Mouse (Mus musculus) forebrain, embryonic 12.5 days (tissue): ENCODE measurements around the gene Slc7a8. TPM values are rescaled to one million over a fixed set of nuclear protein-coding genes. Genes with fewer than 3 reads are reported as not detected.

Experiments used
- ATAC-seq: fragments of 200-750 bp; cut with Nextera tagmentation; 2 replicates; pipeline ENCODE4 v1.8.0; 2017; ENCODE audit warnings: moderate TSS enrichment; ENCODE audit not compliant: low FRiP score
- H3K27ac ChIP-seq: fragments of 300-500 bp; sonication (generic); 2 replicates; pipeline ENCODE4 v1.5.1; 2016; ENCODE audit warnings: mild to moderate bottlenecking
- H3K27me3 ChIP-seq: fragments of 300-500 bp; sonication (generic); 2 replicates; pipeline ENCODE4 v1.6.1; 2016; ENCODE audit warnings: mild to moderate bottlenecking
- H3K36me3 ChIP-seq: fragments of 300-500 bp; sonication (generic); replicated peaks from 2 replicates; pipeline ENCODE4 v1.6.1; 2016; ENCODE audit warnings: mild to moderate bottlenecking
- H3K4me1 ChIP-seq: fragments of 300-500 bp; sonication (generic); 2 replicates; pipeline ENCODE4 v1.6.1; 2016
- H3K4me2 ChIP-seq: fragments of 300-500 bp; sonication (generic); 2 replicates; pipeline ENCODE4 v1.6.1; 2016; ENCODE audit warnings: mild to moderate bottlenecking, moderate library complexity
- H3K4me3 ChIP-seq: fragments of 300-500 bp; sonication (generic); replicated peaks from 2 replicates; pipeline ENCODE4 v1.5.1; 2016; ENCODE audit warnings: mild to moderate bottlenecking
- H3K9ac ChIP-seq: fragments of 300-500 bp; sonication (generic); 2 replicates; pipeline ENCODE4 v1.6.1; 2016; ENCODE audit warnings: mild to moderate bottlenecking
- H3K9me3 ChIP-seq: fragments of 300-500 bp; sonication (generic); 2 replicates; pipeline ENCODE4 v1.6.1; 2016
- WGBS: fragments of 180-500 bp; shearing (Covaris S2); methylation state at CpG from one replicate; pipeline ENCODE4 v1.1.7; 2016; 5-methylcytosine and 5-hydroxymethylcytosine counted together
- polyA plus RNA-seq: library from polyadenylated mRNA; unstranded; fragments of >200 nt; fragmentation: Nextera tagmentation; extraction: Ambion mirVana; gene quantifications from 2 replicates; pipeline ENCODE4 v1.2.1, GENCODE M21; 2016

Slc7a8 gene
- polyA plus RNA-seq, 1 experiment from 2014 or later = 2.7 TPM

- Histone ChIP-seq H3K27ac (no peak overlapping the region), H3K27me3 (no peaks in the 10 kb centered on the region), H3K9ac (no peak overlapping the region), H3K4me2 (no peak overlapping the region), H3K4me1 (peaks cover 4% of the 10 kb centered on the region; the same call in 1 of the 2 replicates), H3K9me3 (no peaks in the 10 kb centered on the region), H3K4me3 (no peak overlapping the region), H3K36me3 (no peaks in the 10 kb centered on the region)
- WGBS = 83% methylated on average over 4 of the region's 4 CpGs
- no peak for ATAC-seq
Observed at GRCm38 (mm10) chr14:54749238-54749637, 32.5 kb downstream of the Slc7a8 start.

GRCm38 (mm10) chr14:54747942-54748917 is 33.5 kb downstream of the Slc7a8 start:
- Histone ChIP-seq H3K4me2 (no peak overlapping the region), H3K27me3 (no peaks in the 10 kb centered on the region), H3K36me3 (no peaks in the 10 kb centered on the region), H3K4me1 (no peaks in the 10 kb centered on the region), H3K27ac (no peak overlapping the region), H3K9ac (no peak overlapping the region), H3K9me3 (no peaks in the 10 kb centered on the region), H3K4me3 (no peak overlapping the region)
- no peak for ATAC-seq
- WGBS = 86% methylated on average over 16 of the region's 16 CpGs

GRCm38 (mm10) chr14:54746038-54746437 is 35.7 kb downstream of the Slc7a8 start:
- 94% methylated on average over 9 of the region's 9 CpGs for WGBS
- no peaks in the 10 kb centered on the region for H3K36me3 ChIP-seq
- no peaks in the 10 kb centered on the region for H3K9me3 ChIP-seq
- no peak overlapping the region for H3K4me2 ChIP-seq
- no peaks in the 10 kb centered on the region for H3K4me1 ChIP-seq
- no peaks in the 10 kb centered on the region for H3K27me3 ChIP-seq
- no peak overlapping the region for H3K4me3 ChIP-seq
- no peak overlapping the region for H3K27ac ChIP-seq
- no peak for ATAC-seq
- no peak overlapping the region for H3K9ac ChIP-seq

GRCm38 (mm10) chr14:54744473-54744872 is 37.3 kb downstream of the Slc7a8 start:
- Histone ChIP-seq H3K4me2 (no peak overlapping the region), H3K9ac (no peak overlapping the region), H3K9me3 (no peaks in the 10 kb centered on the region), H3K27me3 (no peaks in the 10 kb centered on the region), H3K4me3 (no peak overlapping the region), H3K36me3 (no peaks in the 10 kb centered on the region), H3K4me1 (no peaks in the 10 kb centered on the region), H3K27ac (no peak overlapping the region)
- no peak for ATAC-seq
- whole genome bisulfite sequencing = 82% methylated on average over 8 of the region's 8 CpGs

GRCm38 (mm10) chr14:54742375-54742774 is 39.4 kb downstream of the Slc7a8 start:
- 82% methylated on average over 2 of the region's 2 CpGs for WGBS
- peaks cover 4% of the 10 kb centered on the region; the same call in 1 of the 2 replicates for H3K27me3 ChIP-seq
- no peak overlapping the region for H3K4me2 ChIP-seq
- no peak overlapping the region for H3K9ac ChIP-seq
- no peak for ATAC-seq
- H3K9me3 ChIP-seq = no peaks in the 10 kb centered on the region
- no peaks in the 10 kb centered on the region for H3K36me3 ChIP-seq
- peaks cover 3% of the 10 kb centered on the region; the same call in 1 of the 2 replicates for H3K4me1 ChIP-seq
- no peak overlapping the region for H3K27ac ChIP-seq
- H3K4me3 ChIP-seq = no peak overlapping the region

- H3K4me3 ChIP-seq = no peak overlapping the region
- no peak for ATAC-seq
- peaks cover 9% of the 10 kb centered on the region; the same call in 1 of the 2 replicates for H3K4me1 ChIP-seq
- 88% methylated on average over 6 of the region's 6 CpGs for WGBS
- H3K27ac ChIP-seq = no peak overlapping the region
- H3K4me2 ChIP-seq = no peak overlapping the region
- H3K9me3 ChIP-seq = no peaks in the 10 kb centered on the region
- H3K9ac ChIP-seq = no peak overlapping the region
- H3K27me3 ChIP-seq = peaks cover 4% of the 10 kb centered on the region; the same call in 1 of the 2 replicates
- no peaks in the 10 kb centered on the region for H3K36me3 ChIP-seq
Observed at GRCm38 (mm10) chr14:54741721-54742120, 40.0 kb downstream of the Slc7a8 start.

GRCm38 (mm10) chr14:54737634-54738033 is 44.1 kb downstream of the Slc7a8 start:
- no peaks in the 10 kb centered on the region for H3K9me3 ChIP-seq
- no peak for ATAC-seq
- no peak overlapping the region for H3K4me3 ChIP-seq
- no peak overlapping the region for H3K4me2 ChIP-seq
- H3K9ac ChIP-seq = no peak overlapping the region
- peaks cover 4% of the 10 kb centered on the region; the same call in 1 of the 2 replicates for H3K27me3 ChIP-seq
- peaks cover 16% of the 10 kb centered on the region; the same call in 1 of the 2 replicates for H3K4me1 ChIP-seq
- no peaks in the 10 kb centered on the region for H3K36me3 ChIP-seq
- H3K27ac ChIP-seq = no peak overlapping the region
- 57% methylated on average over 10 of the region's 10 CpGs for WGBS

GRCm38 (mm10) chr14:54736555-54737552 is 44.9 kb downstream of the Slc7a8 start:
- Histone ChIP-seq H3K27me3 (peaks cover 4% of the 10 kb centered on the region; the same call in 1 of the 2 replicates), H3K9me3 (no peaks in the 10 kb centered on the region), H3K4me1 (peaks cover 16% of the 10 kb centered on the region; the same call in 1 of the 2 replicates), H3K4me3 (no peak overlapping the region), H3K27ac (no peak overlapping the region), H3K4me2 (no peak overlapping the region), H3K9ac (no peak overlapping the region), H3K36me3 (no peaks in the 10 kb centered on the region)
- WGBS = 52% methylated on average over 14 of the region's 14 CpGs
- ATAC-seq = 0 out of 2 replicates have a peak, but pooled peaks have one; percentile 57

GRCm38 (mm10) chr14:54735221-54735620 is 46.5 kb downstream of the Slc7a8 start:
- Histone ChIP-seq H3K9ac (no peak overlapping the region), H3K9me3 (no peaks in the 10 kb centered on the region), H3K4me2 (no peak overlapping the region), H3K4me3 (no peak overlapping the region), H3K4me1 (peaks cover 16% of the 10 kb centered on the region; the same call in 1 of the 2 replicates), H3K36me3 (no peaks in the 10 kb centered on the region), H3K27me3 (peaks cover 4% of the 10 kb centered on the region; the same call in 1 of the 2 replicates), H3K27ac (no peak overlapping the region)
- WGBS = 84% methylated on average over 4 of the region's 4 CpGs
- no peak for ATAC-seq

- H3K4me2 ChIP-seq = no peak overlapping the region
- H3K27me3 ChIP-seq = peaks cover 4% of the 10 kb centered on the region; the same call in 1 of the 2 replicates
- H3K4me1 ChIP-seq = peaks cover 16% of the 10 kb centered on the region; the same call in 1 of the 2 replicates
- H3K36me3 ChIP-seq = no peaks in the 10 kb centered on the region
- no peak overlapping the region for H3K4me3 ChIP-seq
- 82% methylated on average over 4 of the region's 4 CpGs for WGBS
- H3K27ac ChIP-seq = no peak overlapping the region
- H3K9ac ChIP-seq = no peak overlapping the region
- ATAC-seq = no peak
- H3K9me3 ChIP-seq = no peaks in the 10 kb centered on the region
Observed at GRCm38 (mm10) chr14:54734004-54734403, 47.7 kb downstream of the Slc7a8 start.

GRCm38 (mm10) chr14:54732206-54732605 is 49.5 kb downstream of the Slc7a8 start:
- Histone ChIP-seq H3K27ac (no peak overlapping the region), H3K4me2 (no peak overlapping the region), H3K27me3 (no peaks in the 10 kb centered on the region), H3K9me3 (no peaks in the 10 kb centered on the region), H3K36me3 (no peaks in the 10 kb centered on the region), H3K4me3 (no peak overlapping the region), H3K4me1 (peaks cover 12% of the 10 kb centered on the region; the same call in 1 of the 2 replicates), H3K9ac (no peak overlapping the region)
- ATAC-seq = no peak
- 87% methylated on average over 8 of the region's 8 CpGs for WGBS

GRCm38 (mm10) chr14:54730305-54730704 is 51.4 kb downstream of the Slc7a8 start:
- WGBS = 87% methylated on average over 6 of the region's 6 CpGs
- H3K4me1 ChIP-seq = 0 out of 2 replicates have a peak, but pooled peaks cover 3% of the 10 kb centered on the region

More at GRCm38 (mm10) chr14:54730305-54730704, 51.4 kb downstream of the Slc7a8 start:
- Histone ChIP-seq H3K9me3 (no peaks in the 10 kb centered on the region), H3K9ac (no peak overlapping the region), H3K36me3 (no peaks in the 10 kb centered on the region), H3K27ac (no peak overlapping the region), H3K27me3 (no peaks in the 10 kb centered on the region), H3K4me2 (no peak overlapping the region), H3K4me3 (no peak overlapping the region)
- ATAC-seq = no peak
